Mouse (Mus musculus): ENCODE data around the gene 7530416G11Rik. TPM values are rescaled to one million over a fixed set of nuclear protein-coding genes. Genes with fewer than 3 reads are reported as not detected.

The 7530416G11Rik gene
- polyA plus RNA-seq, 1 experiment from 2014 or later, result not detected

DNA sequence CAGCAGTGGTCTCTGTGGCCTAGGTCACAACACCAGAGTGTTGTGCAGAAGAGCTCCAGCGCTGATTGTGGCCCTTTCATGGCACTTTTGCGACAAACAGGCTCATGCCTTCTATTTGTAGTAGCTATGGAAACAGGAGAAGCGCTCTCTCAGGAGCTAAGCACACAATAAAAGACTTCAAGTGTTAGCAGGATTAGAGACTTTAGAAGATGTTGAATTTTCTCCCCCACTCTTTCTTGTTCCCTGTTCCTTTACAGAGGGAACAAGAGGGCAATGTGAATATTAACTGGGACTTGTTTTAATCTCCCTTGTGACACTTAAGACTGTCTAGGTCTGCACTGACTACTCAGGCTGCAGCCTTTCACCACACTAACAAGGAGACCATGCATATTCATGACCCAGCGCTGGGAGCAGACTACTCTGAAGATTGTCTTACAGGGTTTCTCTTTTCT lies 44.4 kb downstream of the 7530416G11Rik start:
- Histone ChIP-seq H3K27me3 (no peaks in the 10 kb centered on the region), H3K27ac (replicated peaks) (no peak overlapping the region)
- ATAC-seq (ENCODE audit: insufficient number of reproducible peaks, low FRiP score, low TSS enrichment, low read depth), result no peak

DNA sequence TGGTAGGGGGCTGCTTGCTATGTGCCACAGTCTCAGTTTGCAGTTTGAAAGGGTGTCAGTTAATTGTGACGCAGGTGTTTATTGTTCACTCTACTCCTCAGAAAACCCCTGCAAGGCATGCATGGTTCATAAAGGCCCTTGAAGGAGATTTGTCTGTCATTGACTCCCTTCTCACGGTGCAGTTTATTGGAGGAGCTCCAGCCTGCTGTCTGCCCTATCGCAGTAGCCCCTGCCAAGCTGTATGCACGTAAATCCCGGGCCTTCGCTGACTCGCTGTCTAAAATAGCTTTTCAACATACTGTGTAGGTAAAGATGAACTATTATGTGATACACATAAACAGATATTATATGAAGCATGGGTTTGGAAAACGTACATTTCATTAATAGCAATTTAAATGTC lies 45.2 kb downstream of the 7530416G11Rik start:
- Histone ChIP-seq H3K4me3 (replicated peaks) (no peak overlapping the region), H3K27ac (replicated peaks) (no peak overlapping the region), H3K9ac (no peak overlapping the region), H3K4me2 (replicated peaks) (no peak overlapping the region), H3K4me1 (peaks cover 20% of the 10 kb centered on the region; the same call in 1 of the 2 replicates), H3K36me3 (peaks cover 47% of the 10 kb centered on the region), H3K27me3 (no peaks in the 10 kb centered on the region), H3K9me3 (replicated peaks) (no peaks in the 10 kb centered on the region)
- 71% methylated on average over 8 of the region's 8 CpGs for WGBS
- no peak for ATAC-seq (ENCODE audit: insufficient number of reproducible peaks, low FRiP score, low TSS enrichment, low read depth)

More for the DNA sequence above, 44.4 kb downstream of the 7530416G11Rik start:
- no peak overlapping the region for H3K4me3 ChIP-seq (replicated peaks)
- H3K9me3 ChIP-seq (replicated peaks), result no peaks in the 10 kb centered on the region
- H3K4me1 ChIP-seq, result peaks cover 20% of the 10 kb centered on the region; the same call in 1 of the 2 replicates
- 60% methylated on average over 4 of the region's 4 CpGs for WGBS
- H3K4me2 ChIP-seq (replicated peaks), result no peak overlapping the region
- peaks cover 55% of the 10 kb centered on the region for H3K36me3 ChIP-seq
- H3K9ac ChIP-seq, result no peak overlapping the region

DNA sequence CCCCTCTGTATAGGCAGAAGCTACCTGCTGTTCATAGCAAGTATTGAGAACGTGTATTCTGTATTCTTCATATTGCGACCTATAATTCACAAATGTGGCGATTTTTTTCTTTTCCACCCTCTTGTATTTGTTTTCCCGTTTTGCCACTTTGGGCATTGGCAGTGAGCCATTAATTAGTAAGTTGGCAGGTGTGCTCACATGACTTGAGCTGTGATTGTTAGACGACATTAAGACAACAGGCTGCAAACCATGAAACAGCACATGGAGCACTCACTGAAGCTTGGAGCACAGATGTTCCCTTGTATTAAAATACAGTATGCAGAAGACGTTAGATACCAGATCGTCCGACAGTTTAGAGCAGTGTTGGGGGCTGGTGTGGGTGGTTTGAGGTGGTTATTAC lies 46.1 kb downstream of the 7530416G11Rik start:
- no peaks in the 10 kb centered on the region for H3K9me3 ChIP-seq (replicated peaks)
- H3K4me3 ChIP-seq (replicated peaks), result no peak overlapping the region
- H3K27me3 ChIP-seq, result no peaks in the 10 kb centered on the region
- 66% methylated on average over 8 of the region's 8 CpGs for WGBS
- no peak overlapping the region for H3K4me2 ChIP-seq (replicated peaks)
- H3K4me1 ChIP-seq, result peaks cover 16% of the 10 kb centered on the region; the same call in 1 of the 2 replicates
- no peak overlapping the region for H3K9ac ChIP-seq
- H3K36me3 ChIP-seq, result peaks cover 37% of the 10 kb centered on the region
- ATAC-seq (ENCODE audit: insufficient number of reproducible peaks, low FRiP score, low TSS enrichment, low read depth), result no peak
- no peak overlapping the region for H3K27ac ChIP-seq (replicated peaks)

DNA sequence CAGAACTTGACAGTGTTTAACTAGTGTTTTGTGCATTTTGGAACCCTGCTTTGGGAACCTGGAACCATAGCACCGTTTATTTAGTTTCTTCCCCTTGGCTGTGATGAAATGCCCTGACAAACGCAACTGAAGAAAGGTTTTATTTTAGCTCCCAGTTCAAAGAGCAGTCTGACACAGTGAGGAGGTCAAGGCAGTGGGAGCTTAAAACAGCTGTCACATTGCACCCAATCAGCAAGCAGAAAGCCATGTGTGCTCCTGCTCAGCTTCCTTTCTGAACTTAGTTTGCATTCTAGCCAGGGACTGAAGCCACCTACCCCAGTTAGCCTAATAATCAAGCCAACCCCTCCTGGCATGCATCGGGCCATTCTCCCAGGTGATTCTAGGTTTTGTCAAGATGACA lies 56.4 kb downstream of the 7530416G11Rik start:
- Histone ChIP-seq H3K9me3 (replicated peaks) (no peaks in the 10 kb centered on the region), H3K27ac (replicated peaks) (no peak overlapping the region), H3K9ac (no peak overlapping the region), H3K4me1 (no peaks in the 10 kb centered on the region), H3K4me2 (replicated peaks) (no peak overlapping the region), H3K36me3 (peaks cover 21% of the 10 kb centered on the region; the same call in 1 of the 2 replicates), H3K4me3 (replicated peaks) (no peak overlapping the region), H3K27me3 (no peaks in the 10 kb centered on the region)
- ATAC-seq (ENCODE audit: insufficient number of reproducible peaks, low FRiP score, low TSS enrichment, low read depth), result no peak
- 72% methylated on average over 3 of the region's 3 CpGs for WGBS

Other genes with a start within 250 kb of the 7530416G11Rik start
- 260 and 269 TPM in 2 replicates for gene Atxn10, start 167.0 kb downstream of the 7530416G11Rik start, polyA plus RNA-seq (2015; fragmentation: Nextera tagmentation; extraction: Ambion mirVana)
- gene Wnt7b, start 79.2 kb upstream of the 7530416G11Rik start, polyA plus RNA-seq (2015; fragmentation: Nextera tagmentation; extraction: Ambion mirVana), result 36.0 and 40.9 TPM in 2 replicates
- 3.6 and 5.0 TPM in 2 replicates for gene Ppara, start 231.8 kb upstream of the 7530416G11Rik start, polyA plus RNA-seq (2015; fragmentation: Nextera tagmentation; extraction: Ambion mirVana)